Mouse (Mus musculus) midbrain, embryonic 10.5 days (tissue): Measurements from ENCODE around the gene Cyth2. TPM values are rescaled to one million over a fixed set of nuclear protein-coding genes. Genes with fewer than 3 reads are reported as not detected.

Experiments used
- DNase-seq: peaks from one replicate; pipeline ENCODE4 v3.0.0-alpha.2; 2017; ENCODE audit warnings: low spot score
- H3K27ac ChIP-seq: fragments of 300-500 bp; sonication (generic); replicated peaks from 2 replicates; pipeline ENCODE4 v1.5.1; 2016; ENCODE audit warnings: mild to moderate bottlenecking
- H3K27me3 ChIP-seq: fragments of 300-500 bp; sonication (generic); 2 replicates; pipeline ENCODE4 v1.6.1; 2016; ENCODE audit warnings: low read depth, mild to moderate bottlenecking; ENCODE audit not compliant: poor library complexity, severe bottlenecking
- H3K36me3 ChIP-seq: fragments of 300-500 bp; sonication (generic); 2 replicates; pipeline ENCODE4 v1.6.1; 2016; ENCODE audit warnings: mild to moderate bottlenecking, moderate library complexity
- H3K4me1 ChIP-seq: fragments of 300-500 bp; sonication (generic); 2 replicates; pipeline ENCODE4 v1.6.1; 2016
- H3K4me3 ChIP-seq: fragments of 300-500 bp; sonication (generic); 2 replicates; pipeline ENCODE4 v1.5.1; 2016; ENCODE audit warnings: mild to moderate bottlenecking, moderate library complexity
- H3K9me3 ChIP-seq: fragments of 300-500 bp; sonication (generic); replicated peaks from 2 replicates; pipeline ENCODE4 v1.6.1; 2016; ENCODE audit warnings: mild to moderate bottlenecking
- WGBS: fragments of 180-500 bp; shearing (Covaris S2); methylation state at CpG from one replicate; pipeline ENCODE4 v1.1.7; 2016; 5-methylcytosine and 5-hydroxymethylcytosine counted together
- polyA plus RNA-seq: library from polyadenylated mRNA; unstranded; fragments of >200 nt; fragmentation: Nextera tagmentation; extraction: Ambion mirVana; gene quantifications from 2 replicates; pipeline ENCODE4 v1.2.1, GENCODE M21; 2016

Cyth2 gene
- polyA plus RNA-seq, 1 experiment from 2014 or later: 153 TPM

DNA sequence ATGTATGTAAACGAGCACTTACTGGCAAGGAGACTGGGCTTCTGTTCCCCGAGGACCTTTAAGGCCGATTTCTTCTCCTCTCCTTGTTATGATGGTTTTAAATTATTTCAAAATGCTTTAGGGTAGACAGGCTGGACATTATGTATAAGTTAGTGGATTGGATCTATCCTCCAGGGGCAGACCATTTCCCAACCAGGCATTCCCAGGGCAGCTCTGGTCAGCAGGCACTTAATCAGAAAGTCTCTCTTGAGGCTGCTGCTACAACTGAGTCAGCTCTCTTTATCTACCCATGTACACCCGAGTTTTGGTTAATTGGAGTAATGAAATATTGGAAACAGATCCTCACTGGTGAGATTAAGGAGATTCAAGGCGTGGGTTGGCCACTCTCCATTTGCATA is 16.7 kb upstream of the Cyth2 start:
- WGBS: 24% methylated on average over 5 of the region's 5 CpGs
- Histone ChIP-seq H3K36me3 (peaks cover 37% of the 10 kb centered on the region), H3K4me1 (peaks cover 44% of the 10 kb centered on the region), H3K27me3 (peaks cover 52% of the 10 kb centered on the region), H3K4me3 (peak overlapping the region; percentile 89), H3K27ac (peak overlapping the region; percentile 83), H3K9me3 (no peaks in the 10 kb centered on the region)
- no peak for DNase-seq

DNA sequence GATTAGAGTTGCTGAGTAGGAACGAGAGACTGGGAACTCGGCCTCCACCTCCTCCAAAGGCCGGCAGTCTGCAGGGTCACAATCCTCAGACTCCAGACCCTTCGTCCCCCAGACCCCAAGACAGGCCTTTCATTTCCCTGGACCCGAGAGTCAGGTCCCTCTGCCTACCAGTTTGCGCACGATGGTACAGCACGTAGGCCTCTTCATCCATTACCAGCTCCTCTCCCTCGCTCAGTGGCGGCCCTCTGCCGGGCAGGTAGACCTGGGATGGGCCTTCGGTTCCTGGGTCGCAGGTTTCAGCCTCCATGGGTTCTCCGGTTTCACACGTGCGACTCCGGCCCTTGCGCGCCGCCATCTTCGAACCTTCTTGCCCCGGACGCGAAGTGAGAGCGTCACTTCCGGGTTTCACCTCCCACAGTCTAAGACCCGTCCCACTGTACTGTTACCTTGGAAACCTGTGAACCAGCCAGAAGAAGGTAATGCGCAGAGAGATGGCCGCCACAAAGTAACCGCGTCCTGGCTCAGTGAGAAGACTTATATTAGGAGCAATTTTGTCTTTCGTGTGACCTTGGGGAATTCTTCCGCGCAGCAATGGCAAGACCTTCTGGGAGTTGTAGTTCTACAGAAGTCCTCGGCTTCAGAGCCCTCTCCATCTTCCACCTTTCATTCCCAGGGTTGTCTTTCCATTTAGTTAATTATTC is 16.2 kb upstream of the Cyth2 start, which contains the start of gene Grwd1:
Grwd1 (minus strand) TSS at position 518 of the 701 bp plus-strand sequence.
- peaks cover 44% of the 10 kb centered on the region for H3K4me1 ChIP-seq
- WGBS: under 1% methylated on average over 35 of the region's 35 CpGs

DNA sequence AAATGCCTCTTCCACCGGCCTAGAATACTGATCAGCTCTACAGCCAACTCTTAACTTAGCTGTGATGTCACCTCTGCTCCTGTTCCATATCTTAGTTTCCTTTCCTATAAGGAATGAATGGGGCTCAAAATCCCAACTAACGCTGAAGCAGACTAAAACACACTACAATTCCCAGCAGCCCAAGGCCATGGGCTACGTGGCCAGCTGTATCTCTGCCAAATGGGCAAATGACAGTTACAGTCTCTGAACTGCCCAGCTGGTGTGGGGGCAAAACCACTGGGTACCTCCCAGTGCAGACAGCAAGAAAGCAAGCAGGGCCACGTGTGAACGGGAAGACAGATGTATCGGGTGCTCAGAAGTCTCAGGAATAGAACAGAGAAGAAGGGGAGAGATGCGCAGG is 12.2 kb upstream of the Cyth2 start:
- WGBS: 94% methylated on average over 7 of the region's 7 CpGs
- Histone ChIP-seq H3K27me3 (peaks cover 9% of the 10 kb centered on the region), H3K9me3 (no peaks in the 10 kb centered on the region), H3K27ac (no peak overlapping the region), H3K36me3 (peaks cover 80% of the 10 kb centered on the region), H3K4me1 (peaks cover 23% of the 10 kb centered on the region), H3K4me3 (no peak overlapping the region)
- no peak for DNase-seq

More for the DNA sequence above, 16.2 kb upstream of the Cyth2 start, which contains the start of gene Grwd1:
- DNase-seq: peak; percentile 89
- H3K36me3 ChIP-seq: peaks cover 43% of the 10 kb centered on the region
- H3K27ac ChIP-seq: peak within 1 kb of the TSS; percentile 83
- peak within 1 kb of the TSS; percentile 89 for H3K4me3 ChIP-seq
- no peaks in the 10 kb centered on the region for H3K9me3 ChIP-seq
- peaks cover 47% of the 10 kb centered on the region for H3K27me3 ChIP-seq

DNA sequence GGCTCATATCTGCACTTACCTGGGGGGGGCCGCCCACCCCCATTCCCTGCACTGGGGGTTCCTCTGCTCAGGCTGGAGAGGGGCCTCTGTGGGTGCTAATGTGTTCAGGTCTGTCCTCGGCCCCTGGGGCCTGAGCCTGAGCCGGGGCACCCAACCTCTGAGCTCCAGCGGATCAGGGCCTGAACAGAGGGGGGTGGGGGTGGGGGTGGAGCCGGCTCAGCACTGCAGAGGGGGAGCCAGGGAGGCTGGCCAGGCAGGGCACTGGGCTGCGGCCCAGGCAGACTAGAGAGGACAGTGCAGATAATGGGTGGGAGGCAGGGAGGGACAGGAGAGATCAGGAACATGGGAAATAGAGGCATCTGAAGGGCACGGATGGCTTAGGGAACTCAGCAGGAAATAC is 10.2 kb upstream of the Cyth2 start, which contains the start of gene Kcnj14:
Kcnj14 (minus strand) TSS at position 185 of the 400 bp plus-strand sequence.
- Histone ChIP-seq H3K4me3 (no peak within 1 kb of the TSS), H3K36me3 (peaks cover 78% of the 10 kb centered on the region), H3K27ac (no peak within 1 kb of the TSS), H3K9me3 (no peaks in the 10 kb centered on the region), H3K27me3 (peaks cover 22% of the 10 kb centered on the region), H3K4me1 (peaks cover 12% of the 10 kb centered on the region)
- WGBS: 69% methylated on average over 7 of the region's 7 CpGs
- no peak for DNase-seq

DNA sequence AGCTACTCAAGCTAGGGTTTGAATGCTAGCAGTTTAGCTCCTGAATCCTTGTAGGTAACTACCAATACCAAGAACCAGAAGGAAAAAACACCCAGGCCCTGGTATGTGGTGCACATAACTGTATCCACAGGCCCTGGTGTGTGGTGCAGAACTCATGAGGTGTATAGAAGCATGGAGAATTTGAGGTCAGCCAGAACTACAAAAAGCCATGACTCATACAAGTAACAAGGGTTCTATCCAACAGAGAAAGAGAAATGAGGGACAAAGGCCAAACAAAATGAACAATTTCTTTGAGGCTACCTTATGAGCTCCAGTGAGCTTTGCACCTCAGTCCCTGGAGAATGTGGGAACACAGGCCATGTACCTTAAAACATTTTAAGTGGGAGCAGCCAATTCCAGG is 6.5 kb upstream of the Cyth2 start:
- DNase-seq: no peak
- H3K27me3 ChIP-seq: peaks cover 37% of the 10 kb centered on the region
- no peak overlapping the region for H3K4me3 ChIP-seq
- H3K36me3 ChIP-seq: peaks cover 41% of the 10 kb centered on the region
- H3K27ac ChIP-seq: no peak overlapping the region
- H3K4me1 ChIP-seq: peaks cover 12% of the 10 kb centered on the region
- H3K9me3 ChIP-seq: no peaks in the 10 kb centered on the region

DNA sequence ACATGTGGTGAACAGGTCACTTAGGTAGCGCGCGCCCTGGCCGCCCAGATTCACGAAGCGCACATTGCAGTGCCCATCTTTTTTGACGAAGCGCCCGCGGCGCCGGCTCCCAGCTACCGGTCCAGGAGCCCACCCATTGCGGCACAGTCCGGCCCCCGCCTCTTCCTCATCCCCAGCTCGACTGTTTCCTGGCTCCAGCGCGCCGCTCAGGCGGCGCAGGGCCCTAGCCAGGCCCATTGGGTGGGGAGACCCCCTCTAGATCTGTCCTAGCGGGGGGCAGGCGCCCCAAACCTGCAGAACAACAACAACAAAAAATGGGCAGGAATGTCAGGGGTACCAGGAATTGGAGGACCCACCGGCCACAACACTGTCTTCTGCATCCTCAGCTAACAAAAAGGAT is 5.5 kb upstream of the Cyth2 start:
- no peak overlapping the region for H3K27ac ChIP-seq
- no peaks in the 10 kb centered on the region for H3K9me3 ChIP-seq
- DNase-seq: no peak
- peaks cover 30% of the 10 kb centered on the region for H3K36me3 ChIP-seq
- peaks cover 23% of the 10 kb centered on the region for H3K4me1 ChIP-seq
- peak overlapping the region; percentile 32 for H3K4me3 ChIP-seq
- 7% methylated on average over 25 of the region's 25 CpGs for WGBS
- H3K27me3 ChIP-seq: peaks cover 37% of the 10 kb centered on the region

DNA sequence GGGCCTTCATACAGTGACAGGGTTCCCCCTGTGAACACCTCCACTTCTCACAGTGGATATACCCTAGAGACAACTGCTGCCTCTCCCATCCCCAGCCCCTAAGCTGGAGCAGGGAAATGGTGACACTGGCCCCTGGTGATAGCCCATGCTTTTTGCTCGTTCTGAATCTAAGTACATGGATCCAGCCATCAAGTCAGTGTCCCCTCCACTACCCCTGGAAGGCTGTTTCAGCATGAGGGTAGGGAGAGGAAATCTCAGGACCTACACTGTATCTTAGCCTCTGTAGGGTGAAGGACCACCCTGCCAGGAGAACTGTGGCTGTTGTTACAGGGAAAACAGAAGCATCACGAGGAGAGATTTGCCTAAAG is 1.6 kb upstream of the Cyth2 start:
- Histone ChIP-seq H3K4me1 (peaks cover 40% of the 10 kb centered on the region), H3K27me3 (peaks cover 29% of the 10 kb centered on the region), H3K9me3 (no peaks in the 10 kb centered on the region), H3K4me3 (peak overlapping the region; percentile 85), H3K36me3 (peaks cover 21% of the 10 kb centered on the region), H3K27ac (peak overlapping the region; percentile 82)
- no peak for DNase-seq
- WGBS: 37% methylated on average over 2 of the region's 2 CpGs

DNA sequence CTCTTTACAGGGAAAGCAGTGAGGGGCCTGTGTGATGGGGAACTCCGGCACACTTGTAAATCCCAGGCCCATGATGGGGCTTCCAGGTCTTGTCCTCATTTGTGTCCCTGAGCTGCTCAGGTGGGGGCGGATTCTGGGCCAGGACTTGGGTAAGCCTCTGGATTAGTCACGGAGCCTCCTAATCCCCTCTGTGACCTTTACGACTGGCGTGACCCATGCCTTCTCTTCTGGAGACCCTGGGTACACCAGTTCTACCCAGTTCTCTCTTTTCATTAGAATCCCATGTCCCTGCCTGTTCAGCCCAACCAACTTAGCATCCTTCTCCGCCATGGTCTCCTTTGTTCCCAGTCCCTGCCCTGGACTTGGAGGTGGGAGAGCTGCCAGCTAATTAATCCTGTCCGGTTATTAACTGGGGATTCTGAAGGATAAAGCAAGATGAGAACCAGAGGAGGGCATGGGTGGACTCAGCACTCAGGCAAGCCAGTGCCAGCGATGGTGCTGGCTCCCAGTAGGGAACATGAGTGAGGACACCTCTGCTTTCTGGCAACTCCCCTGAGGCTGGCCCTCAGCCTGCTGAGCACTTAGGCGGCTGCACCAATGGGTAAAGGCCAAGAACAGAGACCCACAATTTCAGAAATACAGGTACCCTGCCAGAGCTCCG is 1.1 kb upstream of the Cyth2 start:
- Histone ChIP-seq H3K4me1 (peaks cover 40% of the 10 kb centered on the region), H3K4me3 (peak overlapping the region; percentile 85), H3K27me3 (peaks cover 24% of the 10 kb centered on the region), H3K27ac (peak overlapping the region; percentile 82), H3K9me3 (no peaks in the 10 kb centered on the region), H3K36me3 (peaks cover 26% of the 10 kb centered on the region)
- 25% methylated on average over 10 of the region's 10 CpGs for WGBS
- peak; percentile 77 for DNase-seq

DNA sequence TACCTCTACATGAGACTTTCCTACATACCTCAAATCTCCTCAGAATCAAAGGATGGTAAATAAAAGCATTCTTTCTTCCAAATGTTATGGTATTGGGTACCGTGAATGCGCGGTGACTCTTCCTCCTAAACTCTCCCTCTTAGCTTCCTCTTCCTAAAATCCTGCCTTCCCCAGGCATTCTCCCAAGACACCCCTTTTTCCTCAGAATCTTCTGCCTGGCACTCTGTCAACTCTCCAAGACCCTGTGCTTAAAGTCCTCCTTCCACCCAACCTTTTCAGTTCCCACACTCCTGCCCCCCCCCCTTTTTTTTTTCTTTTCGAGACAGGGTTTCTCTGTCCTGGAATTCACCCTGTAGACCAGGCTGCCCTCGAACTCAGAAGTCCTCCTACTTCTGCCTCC is 460 bp upstream of the Cyth2 start:
- Histone ChIP-seq H3K27me3 (peaks cover 18% of the 10 kb centered on the region), H3K36me3 (peaks cover 32% of the 10 kb centered on the region), H3K4me1 (peaks cover 38% of the 10 kb centered on the region), H3K27ac (peak overlapping the region; percentile 82), H3K4me3 (peak overlapping the region; percentile 85), H3K9me3 (no peaks in the 10 kb centered on the region)
- WGBS: 3% methylated on average over 5 of the region's 5 CpGs
- no peak for DNase-seq

DNA sequence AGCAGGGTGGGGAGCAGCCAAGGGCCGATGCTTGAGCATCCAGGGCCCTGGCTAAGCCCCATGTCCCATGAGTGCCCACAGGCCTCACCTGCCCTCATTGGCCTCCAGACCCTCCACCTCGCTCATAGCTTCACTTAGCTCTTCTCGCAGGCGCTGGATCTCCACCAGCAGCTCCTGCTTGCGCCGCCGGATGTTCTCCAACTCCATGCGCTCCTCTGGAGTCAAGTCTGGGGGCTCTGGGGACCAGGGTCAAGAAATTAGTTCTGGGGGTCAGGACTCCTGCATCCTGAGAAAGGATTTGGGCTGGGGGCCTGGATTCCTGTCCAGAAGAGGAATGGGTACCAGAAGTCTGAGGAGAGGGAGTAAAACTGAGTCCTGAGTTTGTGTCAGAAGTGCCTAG is 1.5 kb downstream of the Cyth2 start:
- WGBS: 92% methylated on average over 8 of the region's 8 CpGs
- H3K27me3 ChIP-seq: no peaks in the 10 kb centered on the region
- peaks cover 51% of the 10 kb centered on the region for H3K36me3 ChIP-seq
- peaks cover 40% of the 10 kb centered on the region for H3K4me1 ChIP-seq
- no peak for DNase-seq
- peak overlapping the region; percentile 100 for H3K27ac ChIP-seq
- H3K9me3 ChIP-seq: no peaks in the 10 kb centered on the region
- peak overlapping the region; percentile 85 for H3K4me3 ChIP-seq

DNA sequence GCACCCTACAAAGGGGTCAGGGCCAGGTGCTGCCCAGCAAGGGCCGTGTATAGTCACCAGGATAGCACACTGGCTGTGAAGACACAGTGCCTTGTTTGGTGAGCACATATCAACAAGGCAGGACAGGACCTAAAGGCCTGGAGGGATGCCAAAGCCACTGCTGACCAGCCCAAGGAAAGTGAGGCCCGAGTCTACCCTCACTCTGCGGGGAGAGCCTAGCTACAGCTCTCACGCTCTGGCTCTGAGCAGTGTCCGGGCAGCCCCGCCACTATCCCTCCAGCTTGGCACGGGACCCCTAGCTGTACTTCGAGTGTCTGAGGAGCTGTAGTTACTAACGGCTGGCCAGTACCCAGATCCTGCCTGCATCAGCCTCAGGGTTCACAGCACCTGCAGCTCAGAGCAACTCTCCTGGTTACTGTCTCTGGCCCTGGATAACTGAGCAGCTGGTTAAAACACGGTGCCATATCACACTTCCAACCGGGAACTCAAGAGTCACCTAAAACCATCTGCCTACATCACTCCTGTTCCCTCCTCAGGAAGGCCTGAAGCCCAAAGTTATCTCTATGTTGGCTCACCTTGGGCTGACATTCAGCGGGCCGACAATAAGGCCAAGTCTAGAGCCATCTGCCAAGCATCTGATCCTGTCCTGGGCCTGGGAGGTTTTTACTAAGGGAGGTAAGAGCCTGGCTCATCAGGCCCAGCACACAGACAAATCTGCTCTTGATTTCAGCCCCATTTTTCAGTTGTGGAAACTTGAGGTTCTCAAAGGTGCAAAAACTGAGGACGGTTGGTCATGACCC is 4.9 kb downstream of the Cyth2 start:
- Histone ChIP-seq H3K36me3 (peaks cover 70% of the 10 kb centered on the region), H3K27me3 (no peaks in the 10 kb centered on the region), H3K4me3 (no peak overlapping the region), H3K27ac (no peak overlapping the region), H3K9me3 (no peaks in the 10 kb centered on the region), H3K4me1 (peaks cover 33% of the 10 kb centered on the region)
- WGBS: 90% methylated on average over 14 of the region's 14 CpGs
- no peak for DNase-seq

DNA sequence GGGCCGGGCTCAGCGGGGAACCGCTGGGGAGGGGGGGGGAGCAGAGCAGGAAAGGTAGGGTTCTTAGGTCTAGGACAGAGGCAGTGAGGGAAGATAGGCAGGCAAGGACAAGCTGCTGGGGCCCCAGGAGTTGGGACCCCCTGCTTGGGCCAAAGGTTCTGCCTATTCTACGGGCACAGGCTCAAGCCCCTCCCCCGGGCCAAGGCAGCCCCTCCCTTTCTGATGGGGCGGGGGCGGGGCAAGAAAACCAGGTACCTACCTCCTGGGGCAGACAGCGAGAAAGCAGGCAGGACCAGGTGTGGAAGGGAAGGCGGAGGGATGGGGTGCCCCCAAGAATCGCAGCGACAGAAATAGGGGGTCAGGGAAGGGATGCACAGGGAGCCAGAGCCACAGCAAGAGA is 5.9 kb downstream of the Cyth2 start:
- no peak for DNase-seq

More for the DNA sequence above, 5.9 kb downstream of the Cyth2 start:
- H3K4me3 ChIP-seq: 0 out of 2 replicates have a peak overlapping the region, but pooled peaks have one; percentile 0
- H3K9me3 ChIP-seq: no peaks in the 10 kb centered on the region
- 43% methylated on average over 11 of the region's 11 CpGs for WGBS
- H3K27me3 ChIP-seq: no peaks in the 10 kb centered on the region
- H3K27ac ChIP-seq: no peak overlapping the region
- H3K36me3 ChIP-seq: peaks cover 77% of the 10 kb centered on the region
- H3K4me1 ChIP-seq: peaks cover 33% of the 10 kb centered on the region
